Mouse (Mus musculus) lung, postnatal 10 days (tissue): Measurements from ENCODE around the gene Mfsd14a.

Source experiments
- DNase-seq: peaks from one replicate; pipeline ENCODE4 v3.0.0; 2021

Mfsd14a gene

GRCm38 (mm10) chr3:116594728-116595602 lies 67.5 kb downstream of the Mfsd14a start, which contains the start of gene Sass6:
Gene Sass6, plus strand, starts transcription at chr3:116594982.
- DNase-seq = peak; percentile 99

- DNase-seq = no peak
Observed at GRCm38 (mm10) chr3:116594076-116594727, 68.3 kb downstream of the Mfsd14a start.

- DNase-seq = no peak
Observed at GRCm38 (mm10) chr3:116582201-116582600, 80.3 kb downstream of the Mfsd14a start.
